Mouse (Mus musculus): ENCODE data around the gene Rtkn2. TPM values are rescaled to one million over a fixed set of nuclear protein-coding genes. Genes with fewer than 3 reads are reported as not detected.

The Rtkn2 gene
- polyA plus RNA-seq, 1 experiment, result 2.5 TPM

DNA sequence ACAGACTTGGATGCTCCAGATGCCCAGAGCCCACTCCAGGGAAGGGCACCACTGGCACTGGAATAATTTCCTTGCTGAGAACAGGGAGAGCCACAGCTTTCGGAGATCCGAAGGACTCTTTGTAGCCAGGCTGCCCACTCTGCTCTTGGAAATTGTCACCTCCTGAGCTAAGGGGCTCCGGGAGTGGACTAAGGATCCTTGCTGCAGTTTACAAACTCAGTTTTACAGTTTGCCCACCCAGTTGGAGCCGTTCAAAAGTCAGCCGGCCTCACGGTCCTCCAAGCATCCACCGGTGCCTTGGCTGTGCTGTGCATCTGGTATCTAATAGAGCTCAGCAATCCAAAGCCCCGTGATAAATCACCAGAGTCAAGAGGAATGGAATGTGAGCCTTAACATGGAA is 121.1 kb downstream of the Rtkn2 start:
- TF ChIP-seq CTCF (IDR thresholded peaks at IDR 0.05; ENCODE audit: control insufficient read depth, insufficient read depth, low read length) (no peak), POLR2A (IDR thresholded peaks at IDR 0.05; ENCODE audit: borderline replicate concordance, control insufficient read depth, low read depth, low read length) (no peak)
- Histone ChIP-seq H3K4me3 (replicated peaks; ENCODE audit: control insufficient read depth, low read depth, low read length) (no peak overlapping the region), H3K27ac (ENCODE audit: control insufficient read depth, insufficient read depth, low read depth, low read length, poor library complexity) (no peak overlapping the region), H3K4me1 (ENCODE audit: control insufficient read depth, insufficient read depth, low read length) (peaks cover 2% of the 10 kb centered on the region; the same call in 1 of the 2 replicates)
- 91% methylated on average over 8 of the region's 8 CpGs for WGBS

DNA sequence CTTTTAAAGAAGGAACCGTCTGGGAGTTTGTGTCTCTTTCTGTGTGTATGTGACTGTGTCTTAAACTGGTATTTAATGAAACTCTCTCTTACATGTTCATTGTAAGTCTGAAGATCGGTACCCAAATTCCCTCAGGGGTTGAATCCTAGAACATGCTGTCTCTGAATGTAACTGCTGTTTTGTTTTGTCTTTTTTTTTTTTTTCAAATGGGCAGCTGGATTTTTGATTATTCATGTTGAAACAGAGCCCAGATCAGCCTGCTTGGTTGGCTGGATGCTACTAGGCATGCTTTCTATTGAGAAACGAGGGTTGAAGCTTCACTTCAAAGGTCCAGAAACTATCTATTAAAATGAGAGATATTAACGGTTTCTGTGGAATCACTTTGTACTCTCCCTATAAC is 121.9 kb downstream of the Rtkn2 start:
- peaks cover 2% of the 10 kb centered on the region; the same call in 1 of the 2 replicates for H3K4me1 ChIP-seq (ENCODE audit: control insufficient read depth, insufficient read depth, low read length)
- H3K27ac ChIP-seq (ENCODE audit: control insufficient read depth, insufficient read depth, low read depth, low read length, poor library complexity), result no peak overlapping the region
- WGBS, result 79% methylated on average over 4 of the region's 4 CpGs
- H3K4me3 ChIP-seq (replicated peaks; ENCODE audit: control insufficient read depth, low read depth, low read length), result no peak overlapping the region
- no peak for TF ChIP-seq CTCF (IDR thresholded peaks at IDR 0.05; ENCODE audit: control insufficient read depth, insufficient read depth, low read length)
- no peak for TF ChIP-seq POLR2A (IDR thresholded peaks at IDR 0.05; ENCODE audit: borderline replicate concordance, control insufficient read depth, low read depth, low read length)

GRCm38 (mm10) chr10:68102566-68102965 is 123.2 kb downstream of the Rtkn2 start:
- no peak overlapping the region for H3K4me3 ChIP-seq (replicated peaks; ENCODE audit: control insufficient read depth, low read depth, low read length)
- H3K27ac ChIP-seq (ENCODE audit: control insufficient read depth, insufficient read depth, low read depth, low read length, poor library complexity), result no peak overlapping the region
- 55% methylated on average over 6 of the region's 6 CpGs for WGBS
- peaks cover 2% of the 10 kb centered on the region; the same call in 1 of the 2 replicates for H3K4me1 ChIP-seq (ENCODE audit: control insufficient read depth, insufficient read depth, low read length)
- TF ChIP-seq POLR2A (IDR thresholded peaks at IDR 0.05; ENCODE audit: borderline replicate concordance, control insufficient read depth, low read depth, low read length) (no peak), CTCF (IDR thresholded peaks at IDR 0.05; ENCODE audit: control insufficient read depth, insufficient read depth, low read length) (no peak)

DNA sequence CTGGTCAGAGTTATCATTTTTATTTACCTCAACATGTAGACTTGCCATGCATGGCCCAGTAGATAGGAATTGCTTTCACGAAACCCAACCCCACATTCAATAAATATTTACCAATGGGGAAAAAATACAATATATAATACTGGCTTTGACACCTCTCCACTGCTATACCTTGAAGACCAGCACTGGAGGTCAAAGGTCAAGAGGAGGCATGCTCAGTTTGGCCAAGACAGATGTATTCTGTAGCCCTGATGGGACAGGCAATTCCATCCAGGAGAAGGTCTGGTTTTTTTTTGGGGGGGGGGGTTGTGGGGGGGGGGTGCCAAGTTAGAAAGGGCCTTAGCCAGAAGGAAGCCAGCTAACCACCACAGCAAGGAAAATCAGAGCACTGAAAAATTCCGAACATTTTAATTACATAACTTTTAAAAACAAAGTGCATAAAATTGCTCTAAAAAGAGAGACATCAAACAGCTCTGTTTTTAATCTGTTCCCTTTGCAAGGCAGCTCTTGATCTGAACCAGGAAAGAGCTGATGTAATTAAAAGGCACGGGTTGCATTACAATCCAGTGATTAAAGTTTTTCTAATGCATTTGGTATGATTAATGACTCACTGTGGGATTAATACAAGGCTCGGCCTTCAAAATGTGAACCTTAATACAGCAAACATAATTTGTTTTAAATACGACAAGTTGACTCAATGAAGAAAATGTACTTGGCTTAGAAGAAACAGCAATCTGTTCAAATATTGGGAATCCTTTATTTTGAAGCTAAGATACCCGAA is 123.9 kb downstream of the Rtkn2 start:
- WGBS, result 79% methylated on average over 6 of the region's 6 CpGs
- Histone ChIP-seq H3K27ac (ENCODE audit: control insufficient read depth, insufficient read depth, low read depth, low read length, poor library complexity) (no peak overlapping the region), H3K4me1 (ENCODE audit: control insufficient read depth, insufficient read depth, low read length) (peaks cover 2% of the 10 kb centered on the region; the same call in 1 of the 2 replicates), H3K4me3 (replicated peaks; ENCODE audit: control insufficient read depth, low read depth, low read length) (no peak overlapping the region)
- TF ChIP-seq CTCF (IDR thresholded peaks at IDR 0.05; ENCODE audit: control insufficient read depth, insufficient read depth, low read length) (no peak), POLR2A (IDR thresholded peaks at IDR 0.05; ENCODE audit: borderline replicate concordance, control insufficient read depth, low read depth, low read length) (no peak)

DNA sequence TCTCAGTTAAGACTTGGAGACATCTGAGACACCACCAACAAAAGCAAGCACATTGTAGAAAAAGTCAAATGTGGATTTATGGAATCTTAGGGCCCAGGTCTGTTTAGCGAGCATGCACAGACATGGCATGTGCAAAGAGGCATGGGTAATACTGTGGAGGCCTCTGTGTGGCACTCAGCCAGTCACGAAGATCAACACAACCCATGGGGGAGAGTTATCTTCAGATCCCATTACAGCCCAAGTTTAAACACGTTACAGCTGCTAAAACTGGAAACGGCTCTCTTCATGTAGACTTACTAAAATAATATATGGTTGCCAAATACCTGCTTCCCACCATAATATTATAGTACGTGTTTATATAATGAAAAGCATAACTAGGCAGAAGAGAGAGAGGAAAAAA is 124.6 kb downstream of the Rtkn2 start:
- H3K27ac ChIP-seq (ENCODE audit: control insufficient read depth, insufficient read depth, low read depth, low read length, poor library complexity), result no peak overlapping the region
- no peak for TF ChIP-seq CTCF (IDR thresholded peaks at IDR 0.05; ENCODE audit: control insufficient read depth, insufficient read depth, low read length)
- TF ChIP-seq POLR2A (IDR thresholded peaks at IDR 0.05; ENCODE audit: borderline replicate concordance, control insufficient read depth, low read depth, low read length), result no peak
- WGBS, result 52% methylated on average over 5 of the region's 5 CpGs

GRCm38 (mm10) chr10:68104481-68104880 is 125.1 kb downstream of the Rtkn2 start:
- WGBS, result 22% methylated on average over 2 of the region's 2 CpGs
- TF ChIP-seq POLR2A (IDR thresholded peaks at IDR 0.05; ENCODE audit: borderline replicate concordance, control insufficient read depth, low read depth, low read length) (no peak), CTCF (IDR thresholded peaks at IDR 0.05; ENCODE audit: control insufficient read depth, insufficient read depth, low read length) (no peak)
- Histone ChIP-seq H3K4me3 (replicated peaks; ENCODE audit: control insufficient read depth, low read depth, low read length) (no peak overlapping the region), H3K4me1 (ENCODE audit: control insufficient read depth, insufficient read depth, low read length) (peaks cover 2% of the 10 kb centered on the region; the same call in 1 of the 2 replicates), H3K27ac (ENCODE audit: control insufficient read depth, insufficient read depth, low read depth, low read length, poor library complexity) (no peak overlapping the region)

More for the DNA sequence above, 124.6 kb downstream of the Rtkn2 start:
- Histone ChIP-seq H3K4me1 (ENCODE audit: control insufficient read depth, insufficient read depth, low read length) (peaks cover 2% of the 10 kb centered on the region; the same call in 1 of the 2 replicates), H3K4me3 (replicated peaks; ENCODE audit: control insufficient read depth, low read depth, low read length) (no peak overlapping the region)

- TF ChIP-seq CTCF (IDR thresholded peaks at IDR 0.05; ENCODE audit: control insufficient read depth, insufficient read depth, low read length), result no peak
- no peak for TF ChIP-seq POLR2A (IDR thresholded peaks at IDR 0.05; ENCODE audit: borderline replicate concordance, control insufficient read depth, low read depth, low read length)
- Histone ChIP-seq H3K4me1 (ENCODE audit: control insufficient read depth, insufficient read depth, low read length) (peaks cover 2% of the 10 kb centered on the region; the same call in 1 of the 2 replicates), H3K4me3 (replicated peaks; ENCODE audit: control insufficient read depth, low read depth, low read length) (no peak overlapping the region), H3K27ac (ENCODE audit: control insufficient read depth, insufficient read depth, low read depth, low read length, poor library complexity) (no peak overlapping the region)
- 25% methylated on average over 14 of the region's 14 CpGs for WGBS
Observed at GRCm38 (mm10) chr10:68104881-68105781, 125.8 kb downstream of the Rtkn2 start.
